Comparison of ENCODE assay signal across 11 mouse cellular contexts in the genomic region with DNA sequence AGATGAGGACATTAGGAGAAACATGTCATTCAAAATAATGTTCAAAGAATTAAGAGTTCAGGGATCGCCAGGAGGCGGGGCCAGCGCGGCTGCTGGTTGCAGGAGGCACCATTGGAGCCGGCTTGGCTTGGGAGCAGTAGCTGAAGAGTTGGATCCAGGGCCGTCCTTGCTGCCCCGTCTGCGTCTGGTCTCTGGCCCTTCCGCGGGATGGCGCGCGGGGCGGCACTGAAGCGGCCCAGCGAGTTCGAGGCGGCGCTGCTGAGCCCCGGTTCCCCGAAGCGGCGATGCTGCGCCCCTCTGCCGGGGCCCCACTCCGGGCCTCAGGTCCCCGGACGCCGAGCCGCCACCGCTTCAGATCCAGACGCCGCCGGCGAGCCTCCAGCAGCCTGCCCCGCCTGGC. TPM values are rescaled to one million over a fixed set of nuclear protein-coding genes. Genes with fewer than 3 reads are reported as not detected.
DNase-seq lines count a peak whose midpoint lies in the region; ATAC-seq and TF ChIP-seq lines count a peak whose summit lies in the region.
"Not testable (repeated sequence)": the region's sequence is repeated elsewhere in the genome, so short reads cannot be mapped to it uniquely, and the experiment has no call there.
"Had no signal": no experiment of that assay in that cellular context is flagged by ENCODE, and none has a peak within 500 bp of the region (broad histone marks: within the 10 kb centered on the region; RNA-seq: fewer than 3 reads in every experiment).

No protein-coding gene starts in this region.

- not testable (repeated sequence) for TF ChIP-seq EP300 in heart, postnatal 0 days (IDR thresholded peaks at IDR 0.05; ENCODE audit: low read depth)

- H3K4me1 ChIP-seq in forebrain, embryonic 14.5 days (ENCODE audit: control insufficient read depth, insufficient read depth, low read length); heart, postnatal 0 days (ENCODE audit: control insufficient read depth, insufficient read depth); kidney, embryonic 14.5 days (ENCODE audit: control insufficient read depth, insufficient read depth, low read length); liver, embryonic 13.5 days (replicated peaks); midbrain, embryonic 15.5 days; stomach, embryonic 16.5 days (ENCODE audit: control insufficient read depth, insufficient read depth, low read length): not testable (repeated sequence)

- H3K36me3 ChIP-seq in forebrain, embryonic 14.5 days (ENCODE audit: control insufficient read depth, insufficient read depth, low read length); heart, postnatal 0 days (replicated peaks; ENCODE audit: control insufficient read depth, insufficient read depth, low read length); kidney, embryonic 14.5 days (ENCODE audit: control insufficient read depth, insufficient read depth, low read length); liver, embryonic 13.5 days; midbrain, embryonic 15.5 days (replicated peaks); stomach, embryonic 16.5 days (ENCODE audit: control insufficient read depth, insufficient read depth, low read length): not testable (repeated sequence)

- peak overlapping the region; percentile 38 for H3K4me2 ChIP-seq in forebrain, embryonic 14.5 days (ENCODE audit: low read length)
- peak overlapping the region; percentile 49 for H3K4me2 ChIP-seq in heart, postnatal 0 days (ENCODE audit: low read depth, low read length)
- H3K4me2 ChIP-seq in kidney, embryonic 14.5 days (replicated peaks; ENCODE audit: low read depth, low read length), result peak overlapping the region; percentile 38
- peak overlapping the region; percentile 34 for H3K4me2 ChIP-seq in liver, embryonic 13.5 days
- H3K4me2 ChIP-seq in midbrain, embryonic 15.5 days, result peak overlapping the region; percentile 51
- H3K4me2 ChIP-seq in stomach, embryonic 16.5 days (ENCODE audit: low read depth, low read length), result peak overlapping the region; percentile 47

- peaks cover 33% of the 10 kb centered on the region for H3K27me3 ChIP-seq in forebrain, embryonic 14.5 days (replicated peaks; ENCODE audit: control insufficient read depth, insufficient read depth, low read length)
- peaks cover 59% of the 10 kb centered on the region for H3K27me3 ChIP-seq in heart, postnatal 0 days (ENCODE audit: control insufficient read depth, insufficient read depth, low read length)
- H3K27me3 ChIP-seq in kidney, embryonic 14.5 days (ENCODE audit: control insufficient read depth, insufficient read depth, low read length), result peaks cover 67% of the 10 kb centered on the region
- peaks cover 93% of the 10 kb centered on the region for H3K27me3 ChIP-seq in liver, embryonic 13.5 days
- H3K27me3 ChIP-seq in midbrain, embryonic 15.5 days (replicated peaks), result peaks cover 54% of the 10 kb centered on the region
- peaks cover 28% of the 10 kb centered on the region for H3K27me3 ChIP-seq in stomach, embryonic 16.5 days (ENCODE audit: control insufficient read depth, insufficient read depth, low read length)

- peak overlapping the region; percentile 20 for H3K4me3 ChIP-seq in forebrain, embryonic 14.5 days (ENCODE audit: low read depth, low read length)
- peak overlapping the region; percentile 30 for H3K4me3 ChIP-seq in heart, postnatal 0 days (ENCODE audit: low read depth, low read length)
- peak overlapping the region; percentile 26 for H3K4me3 ChIP-seq in kidney, embryonic 14.5 days (ENCODE audit: low read length)
- peak overlapping the region; percentile 25; the same call in 1 of the 2 replicates for H3K4me3 ChIP-seq in liver, embryonic 13.5 days (replicated peaks)
- H3K4me3 ChIP-seq in midbrain, embryonic 15.5 days, result peak overlapping the region; percentile 27
- H3K4me3 ChIP-seq in stomach, embryonic 16.5 days (replicated peaks; ENCODE audit: low read length), result peak overlapping the region; percentile 39

- H3K27ac ChIP-seq in forebrain, embryonic 14.5 days (ENCODE audit: low read depth, low read length); heart, postnatal 0 days (ENCODE audit: low read depth); kidney, embryonic 14.5 days (ENCODE audit: low read depth, low read length); liver, embryonic 13.5 days; midbrain, embryonic 15.5 days; stomach, embryonic 16.5 days (ENCODE audit: low read length): not testable (repeated sequence)

- not testable (repeated sequence) for H3K9me3 ChIP-seq in forebrain, embryonic 14.5 days (replicated peaks; ENCODE audit: control insufficient read depth, low read length); heart, postnatal 0 days (replicated peaks; ENCODE audit: control insufficient read depth, low read length); kidney, embryonic 14.5 days (ENCODE audit: control insufficient read depth, low read length); liver, embryonic 13.5 days (replicated peaks); midbrain, embryonic 15.5 days; stomach, embryonic 16.5 days (replicated peaks; ENCODE audit: control insufficient read depth, low read length)

- H3K9ac ChIP-seq in forebrain, embryonic 14.5 days (ENCODE audit: low read length), result peak overlapping the region; percentile 32; the same call in 1 of the 2 replicates
- H3K9ac ChIP-seq in heart, postnatal 0 days (replicated peaks; ENCODE audit: low read depth, low read length); kidney, embryonic 14.5 days (ENCODE audit: low read depth, low read length); liver, embryonic 13.5 days; midbrain, embryonic 15.5 days: not testable (repeated sequence)
- peak overlapping the region; percentile 55 for H3K9ac ChIP-seq in stomach, embryonic 16.5 days (ENCODE audit: low read length)

- WGBS in forebrain, embryonic 14.5 days, result under 1% methylated on average over 36 of the region's 36 CpGs
- under 1% methylated on average over 36 of the region's 36 CpGs for WGBS in heart, postnatal 0 days
- WGBS in kidney, embryonic 14.5 days, result under 1% methylated on average over 36 of the region's 36 CpGs
- 2% methylated on average over 36 of the region's 36 CpGs for WGBS in liver, embryonic 13.5 days (ENCODE audit: insufficient replicate concordance)
- under 1% methylated on average over 36 of the region's 36 CpGs for WGBS in midbrain, embryonic 15.5 days
- under 1% methylated on average over 36 of the region's 36 CpGs for WGBS in stomach, embryonic 16.5 days

- ATAC-seq in forebrain, embryonic 14.5 days, result peak; percentile 29; the same call in 1 of the 2 replicates
- not testable (repeated sequence) for ATAC-seq in heart, postnatal 0 days (ENCODE audit: insufficient read depth, low read depth); kidney, embryonic 14.5 days (ENCODE audit: low FRiP score, low TSS enrichment); liver, embryonic 13.5 days (ENCODE audit: low read depth); midbrain, embryonic 15.5 days (replicated peaks); stomach, embryonic 16.5 days (ENCODE audit: insufficient read depth, low FRiP score)

- DNase-seq in embryo, embryonic 10.5 days (ENCODE audit: low spot score), result peak; percentile 57
- peak; percentile 16 for DNase-seq in forebrain, embryonic 14.5 days (ENCODE audit: low spot score)
- DNase-seq in heart, postnatal 0 days (ENCODE audit: low spot score); liver, embryonic 13.5 days: not testable (repeated sequence)

- TF ChIP-seq CTCF in heart, postnatal 0 days (IDR thresholded peaks at IDR 0.05; ENCODE audit: low read depth), result not testable (repeated sequence)

RNA-seq across cellular contexts. Expression of gene Gm8909, which starts 10.6 kb away (rescaled TPM):
- polyA plus RNA-seq in forebrain, embryonic 14.5 days (2014; fragmentation: Nextera tagmentation; extraction: Ambion mirVana), result not detected in 2 replicates
- total RNA-seq in heart, postnatal 0 days (2014; rRNA removed; ENCODE audit: low replicate concordance), result not detected in 2 replicates
- polyA plus RNA-seq in heart, postnatal 0 days (2015; fragmentation: Nextera tagmentation; extraction: Ambion mirVana), result not detected in 2 replicates
- not detected in 2 replicates for polyA plus RNA-seq in kidney, embryonic 14.5 days (2014; fragmentation: Nextera tagmentation; extraction: Ambion mirVana)
- not detected in 2 replicates for polyA plus RNA-seq in liver, embryonic 13.5 days (2015; fragmentation: Nextera tagmentation; extraction: Ambion mirVana)
- polyA plus RNA-seq in midbrain, embryonic 15.5 days (2015; fragmentation: Nextera tagmentation; extraction: Ambion mirVana), result not detected in 2 replicates
- polyA plus RNA-seq in stomach, embryonic 16.5 days (2015; fragmentation: Nextera tagmentation; extraction: Ambion mirVana), result 0.42 and 0.45 TPM in 2 replicates
- total RNA-seq: G1E; gastrocnemius, adult 18-20 months; heart, postnatal 25 days; left cerebral cortex, adult 8-10 months had no signal
- polyA plus RNA-seq: G1E had no signal

RNA-seq across cellular contexts. Expression of gene Gm7030, which starts 28.6 kb away (rescaled TPM):
- not detected in 2 replicates for polyA plus RNA-seq in forebrain, embryonic 14.5 days (2014; fragmentation: Nextera tagmentation; extraction: Ambion mirVana)
- total RNA-seq in heart, postnatal 0 days (2014; rRNA removed; ENCODE audit: low replicate concordance), result not detected in 2 replicates
- polyA plus RNA-seq in heart, postnatal 0 days (2015; fragmentation: Nextera tagmentation; extraction: Ambion mirVana), result not detected in 2 replicates
- polyA plus RNA-seq in kidney, embryonic 14.5 days (2014; fragmentation: Nextera tagmentation; extraction: Ambion mirVana), result not detected in 2 replicates
- polyA plus RNA-seq in liver, embryonic 13.5 days (2015; fragmentation: Nextera tagmentation; extraction: Ambion mirVana), result not detected in 2 replicates
- not detected in 2 replicates for polyA plus RNA-seq in midbrain, embryonic 15.5 days (2015; fragmentation: Nextera tagmentation; extraction: Ambion mirVana)
- 0.34 TPM in 1 of 2 replicates, not detected in the other for polyA plus RNA-seq in stomach, embryonic 16.5 days (2015; fragmentation: Nextera tagmentation; extraction: Ambion mirVana)
- total RNA-seq: gastrocnemius, adult 18-20 months; heart, postnatal 25 days had no signal
- polyA plus RNA-seq: G1E had no signal

RNA-seq across cellular contexts. Expression of gene H2-T3, which starts 32.3 kb away (rescaled TPM):
- not detected in 2 replicates for polyA plus RNA-seq in forebrain, embryonic 14.5 days (2014; fragmentation: Nextera tagmentation; extraction: Ambion mirVana)
- not detected in 2 replicates for total RNA-seq in heart, postnatal 0 days (2014; rRNA removed; ENCODE audit: low replicate concordance)
- not detected in 2 replicates for polyA plus RNA-seq in heart, postnatal 0 days (2015; fragmentation: Nextera tagmentation; extraction: Ambion mirVana)
- not detected in 2 replicates for polyA plus RNA-seq in kidney, embryonic 14.5 days (2014; fragmentation: Nextera tagmentation; extraction: Ambion mirVana)
- not detected in 2 replicates for polyA plus RNA-seq in liver, embryonic 13.5 days (2015; fragmentation: Nextera tagmentation; extraction: Ambion mirVana)
- 0.14 TPM in 1 of 2 replicates, not detected in the other for polyA plus RNA-seq in midbrain, embryonic 15.5 days (2015; fragmentation: Nextera tagmentation; extraction: Ambion mirVana)
- 3.4 and 4.0 TPM in 2 replicates for polyA plus RNA-seq in stomach, embryonic 16.5 days (2015; fragmentation: Nextera tagmentation; extraction: Ambion mirVana)
- total RNA-seq: gastrocnemius, adult 18-20 months; heart, postnatal 25 days; left cerebral cortex, adult 8-10 months had no signal
- polyA plus RNA-seq: G1E had no signal

RNA-seq across cellular contexts. Expression of gene Gm19684, which starts 36.3 kb away (rescaled TPM):
- polyA plus RNA-seq in forebrain, embryonic 14.5 days (2014; fragmentation: Nextera tagmentation; extraction: Ambion mirVana), result not detected in 2 replicates
- total RNA-seq in heart, postnatal 0 days (2014; rRNA removed; ENCODE audit: low replicate concordance), result 0.35 TPM in 1 of 2 replicates, not detected in the other
- not detected in 2 replicates for polyA plus RNA-seq in heart, postnatal 0 days (2015; fragmentation: Nextera tagmentation; extraction: Ambion mirVana)
- not detected in 2 replicates for polyA plus RNA-seq in kidney, embryonic 14.5 days (2014; fragmentation: Nextera tagmentation; extraction: Ambion mirVana)
- polyA plus RNA-seq in liver, embryonic 13.5 days (2015; fragmentation: Nextera tagmentation; extraction: Ambion mirVana), result not detected in 2 replicates
- polyA plus RNA-seq in midbrain, embryonic 15.5 days (2015; fragmentation: Nextera tagmentation; extraction: Ambion mirVana), result not detected in 2 replicates
- polyA plus RNA-seq in stomach, embryonic 16.5 days (2015; fragmentation: Nextera tagmentation; extraction: Ambion mirVana), result not detected in 2 replicates
- total RNA-seq: gastrocnemius, adult 18-20 months; heart, postnatal 25 days had no signal
- polyA plus RNA-seq: G1E had no signal
